Mouse (Mus musculus): ENCODE results near the gene Exosc7.

Exosc7 gene

GRCm38 (mm10) chr9:123112805-123113521, at the start of gene Exosc7, which contains the start of gene Zdhhc3:
TSS of gene Exosc7 (plus strand) at chr9:123113215.
TSS of gene Zdhhc3 (minus strand) at chr9:123113205.
- peak; percentile 83 for DNase-seq (ENCODE audit: low spot score)

GRCm38 (mm10) chr9:123079149-123079548, 33.9 kb upstream of the Exosc7 start:
- no peak for DNase-seq (ENCODE audit: low spot score)

GRCm38 (mm10) chr9:123080355-123080754, 32.7 kb upstream of the Exosc7 start:
- DNase-seq (ENCODE audit: low spot score): no peak

GRCm38 (mm10) chr9:123080796-123081195, 32.2 kb upstream of the Exosc7 start:
- DNase-seq (ENCODE audit: low spot score): no peak

DNA sequence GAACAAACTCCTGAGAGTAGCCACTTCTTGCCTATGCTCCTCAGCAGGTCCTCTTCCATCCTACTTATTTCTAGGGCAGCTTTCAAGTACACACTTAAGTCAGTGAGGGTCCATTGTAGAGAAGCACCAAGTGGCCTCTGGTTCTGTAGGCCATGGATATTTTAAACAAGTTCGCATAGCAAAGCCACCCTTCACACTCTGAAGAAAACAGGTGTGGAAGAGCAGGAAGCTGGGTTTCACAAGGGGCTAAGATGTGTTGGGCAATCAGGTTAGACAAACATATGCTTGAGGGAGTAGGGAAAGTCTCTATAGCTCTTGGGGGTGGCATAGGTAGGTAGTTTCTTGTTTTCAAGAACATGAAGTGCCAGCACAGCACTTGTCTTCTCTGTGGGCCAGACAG, 27.6 kb upstream of the Exosc7 start:
- no peak for DNase-seq (ENCODE audit: low spot score)

- DNase-seq (ENCODE audit: low spot score): no peak
These were observed 25.5 kb upstream of the Exosc7 start for GRCm38 (mm10) chr9:123087558-123087957.

DNA sequence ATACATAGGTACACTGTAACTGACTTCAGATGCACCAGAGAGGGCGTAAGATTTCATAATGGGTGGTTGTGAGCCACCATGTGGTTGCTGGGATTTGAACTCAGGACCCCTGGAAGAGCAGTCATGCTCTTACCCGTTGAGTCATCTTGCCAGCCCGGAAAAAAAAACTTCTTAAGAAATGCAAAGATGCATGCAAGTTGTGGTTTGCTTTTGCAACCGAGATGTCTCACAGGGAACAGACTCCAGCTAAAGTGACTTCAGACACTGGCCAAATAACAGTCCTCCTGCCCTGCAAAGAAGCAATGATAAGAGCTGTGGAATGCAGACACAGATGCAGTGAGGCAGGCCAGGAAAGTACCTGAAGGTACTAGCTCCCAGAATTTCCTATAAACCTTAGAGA, 22.2 kb upstream of the Exosc7 start:
- no peak for DNase-seq (ENCODE audit: low spot score)

GRCm38 (mm10) chr9:123099631-123100455, 13.2 kb upstream of the Exosc7 start:
- DNase-seq (ENCODE audit: low spot score): no peak

DNA sequence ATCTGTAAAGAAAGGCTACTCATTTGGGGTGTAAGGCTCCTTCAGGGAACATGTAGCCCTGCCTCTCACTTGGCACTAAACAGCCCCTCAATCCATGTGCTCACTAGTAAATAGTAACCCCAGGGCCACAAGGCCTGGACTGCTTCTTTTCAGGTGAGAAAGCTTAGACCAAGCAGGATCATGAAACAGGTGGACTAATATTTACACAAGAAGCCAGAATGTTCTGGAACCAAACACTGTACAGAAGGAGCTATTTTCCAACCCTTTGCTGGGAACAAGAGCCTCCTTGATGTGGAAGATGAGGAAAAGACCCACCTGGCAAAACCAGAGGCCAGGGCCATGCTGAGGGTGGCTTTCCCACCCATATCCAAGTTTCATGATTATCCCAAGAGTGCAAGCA, 9.6 kb upstream of the Exosc7 start:
- no peak for DNase-seq (ENCODE audit: low spot score)

- DNase-seq (ENCODE audit: low spot score): no peak
These were observed 8.7 kb upstream of the Exosc7 start for GRCm38 (mm10) chr9:123104362-123104761.

DNA sequence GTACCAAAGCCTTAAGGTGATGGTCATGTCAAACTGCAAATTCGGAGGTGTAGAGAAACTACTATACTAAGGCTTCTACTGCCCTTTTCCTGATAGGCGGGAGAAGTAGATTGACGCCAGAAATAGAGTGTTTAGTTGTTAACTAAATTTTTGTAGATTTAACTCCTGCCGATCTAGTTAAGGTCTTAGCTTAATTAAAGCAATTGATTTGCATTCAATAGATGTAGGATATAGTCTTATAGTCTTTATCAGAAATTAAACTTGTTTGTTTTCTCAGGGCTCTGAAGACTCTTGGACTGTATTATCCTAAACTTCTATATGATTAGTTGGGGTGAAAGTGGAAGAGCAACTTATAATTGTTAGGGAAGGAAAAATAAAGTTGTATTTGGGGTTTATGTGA, 5.8 kb upstream of the Exosc7 start:
- DNase-seq (ENCODE audit: low spot score): no peak

DNA sequence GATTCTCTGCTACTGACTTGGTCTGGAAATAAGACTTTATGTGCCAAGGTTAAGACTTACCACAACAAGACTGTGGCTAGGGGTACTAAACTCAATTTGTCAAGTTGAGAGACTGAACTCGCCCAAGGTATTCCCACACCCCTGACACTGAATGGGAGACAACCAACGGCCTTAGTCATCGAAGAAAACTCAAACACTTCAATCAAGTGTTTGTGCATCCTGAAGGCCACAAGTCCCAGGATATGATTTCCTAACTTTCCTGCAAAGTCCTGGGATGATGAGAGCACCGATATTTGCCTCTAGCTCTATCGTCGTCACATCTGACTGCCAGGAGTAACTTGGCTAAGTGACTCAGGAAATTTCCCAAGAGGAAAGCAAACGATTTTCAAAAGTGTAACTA, 3.8 kb upstream of the Exosc7 start:
- DNase-seq (ENCODE audit: low spot score): no peak

DNA sequence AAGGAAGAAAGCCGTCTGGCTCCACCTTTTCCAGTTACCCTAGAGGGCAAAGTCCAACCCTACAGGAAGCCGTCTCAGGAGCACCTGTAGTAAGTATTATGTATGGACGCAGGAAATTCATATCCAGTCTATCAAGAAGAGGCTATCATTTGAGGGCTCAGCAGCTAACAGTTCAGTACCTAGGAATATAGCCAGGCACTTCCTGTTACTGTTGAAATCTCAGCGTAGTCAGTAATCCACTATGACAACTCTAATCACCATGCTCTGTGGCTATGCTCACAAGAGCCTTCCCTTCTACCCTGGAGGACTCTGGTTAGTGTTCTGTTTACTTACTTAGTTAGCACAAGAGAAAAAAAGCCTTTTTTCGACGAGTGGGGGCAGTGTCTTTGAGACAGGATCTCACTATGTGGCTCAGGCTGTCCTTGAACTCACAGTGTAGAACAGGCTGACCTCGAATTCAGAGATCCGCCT, 1.2 kb upstream of the Exosc7 start:
- no peak for DNase-seq (ENCODE audit: low spot score)

DNA sequence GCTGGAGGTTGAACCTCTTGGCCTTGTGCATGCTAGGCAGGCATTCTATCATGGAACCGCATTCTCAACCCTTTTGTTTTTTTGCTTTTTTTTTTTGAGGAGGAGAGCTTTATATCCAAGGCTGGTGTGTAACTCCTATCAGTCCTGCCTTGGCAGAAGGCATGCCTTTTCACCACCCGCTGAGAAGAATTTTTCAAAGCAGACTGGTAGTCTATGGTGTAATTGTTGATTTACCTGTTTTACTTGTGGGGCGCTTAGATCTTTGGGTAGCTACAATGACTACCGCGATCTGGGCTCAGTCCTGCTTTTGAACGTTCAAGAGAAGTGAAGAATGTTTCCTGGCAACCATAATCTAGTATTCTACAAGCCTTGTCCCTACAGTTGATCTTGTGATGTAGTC, 916 bp downstream of the Exosc7 start:
- DNase-seq (ENCODE audit: low spot score): no peak

DNA sequence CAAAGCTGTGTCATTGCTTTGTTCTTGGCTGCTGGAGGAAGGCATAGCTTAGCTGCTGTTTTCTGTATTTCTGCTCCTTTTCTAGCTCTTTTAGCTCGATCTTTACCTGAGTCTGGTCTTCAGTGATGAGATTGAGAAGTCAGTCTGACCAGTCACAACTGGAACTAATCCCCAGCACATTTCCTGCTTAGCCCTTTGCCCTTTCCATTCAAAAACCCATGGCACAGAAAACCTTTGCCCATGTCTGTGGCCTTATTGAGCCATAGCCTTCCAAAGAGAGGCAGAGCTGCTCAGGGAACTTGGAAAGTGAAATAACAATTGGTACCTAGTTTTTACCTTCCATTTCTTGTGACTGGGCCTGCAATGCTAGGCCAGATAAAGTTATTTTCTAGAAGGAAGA, 2.6 kb downstream of the Exosc7 start:
- DNase-seq (ENCODE audit: low spot score): no peak

GRCm38 (mm10) chr9:123123017-123123416, 10.0 kb downstream of the Exosc7 start:
- no peak for DNase-seq (ENCODE audit: low spot score)

- DNase-seq (ENCODE audit: low spot score): no peak
These were observed 10.8 kb downstream of the Exosc7 start for GRCm38 (mm10) chr9:123123571-123124412.

- no peak for DNase-seq (ENCODE audit: low spot score)
These were observed 11.5 kb downstream of the Exosc7 start for GRCm38 (mm10) chr9:123124413-123124981.

- DNase-seq (ENCODE audit: low spot score): no peak
These were observed 14.6 kb downstream of the Exosc7 start for GRCm38 (mm10) chr9:123127663-123128062.

DNA sequence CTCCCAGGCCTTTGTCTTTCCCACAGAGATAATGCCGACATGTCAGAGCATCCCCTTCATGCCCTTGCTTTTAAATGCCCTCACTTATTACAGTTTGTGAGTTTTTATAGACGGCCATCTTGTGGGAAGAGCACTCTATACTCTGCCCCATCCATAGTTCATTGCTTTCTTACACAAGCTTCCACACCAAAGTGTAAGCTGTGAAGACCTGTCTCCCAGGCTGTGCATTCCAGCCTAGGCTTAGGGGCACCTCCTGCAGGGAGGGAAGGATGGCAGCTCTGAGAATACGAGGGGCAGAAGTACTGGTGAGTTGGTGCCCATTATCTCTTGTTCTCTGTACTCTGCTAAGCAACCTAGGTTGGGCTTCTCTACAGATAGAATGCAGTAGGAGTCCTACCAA, 20.0 kb downstream of the Exosc7 start:
- no peak for DNase-seq (ENCODE audit: low spot score)

DNA sequence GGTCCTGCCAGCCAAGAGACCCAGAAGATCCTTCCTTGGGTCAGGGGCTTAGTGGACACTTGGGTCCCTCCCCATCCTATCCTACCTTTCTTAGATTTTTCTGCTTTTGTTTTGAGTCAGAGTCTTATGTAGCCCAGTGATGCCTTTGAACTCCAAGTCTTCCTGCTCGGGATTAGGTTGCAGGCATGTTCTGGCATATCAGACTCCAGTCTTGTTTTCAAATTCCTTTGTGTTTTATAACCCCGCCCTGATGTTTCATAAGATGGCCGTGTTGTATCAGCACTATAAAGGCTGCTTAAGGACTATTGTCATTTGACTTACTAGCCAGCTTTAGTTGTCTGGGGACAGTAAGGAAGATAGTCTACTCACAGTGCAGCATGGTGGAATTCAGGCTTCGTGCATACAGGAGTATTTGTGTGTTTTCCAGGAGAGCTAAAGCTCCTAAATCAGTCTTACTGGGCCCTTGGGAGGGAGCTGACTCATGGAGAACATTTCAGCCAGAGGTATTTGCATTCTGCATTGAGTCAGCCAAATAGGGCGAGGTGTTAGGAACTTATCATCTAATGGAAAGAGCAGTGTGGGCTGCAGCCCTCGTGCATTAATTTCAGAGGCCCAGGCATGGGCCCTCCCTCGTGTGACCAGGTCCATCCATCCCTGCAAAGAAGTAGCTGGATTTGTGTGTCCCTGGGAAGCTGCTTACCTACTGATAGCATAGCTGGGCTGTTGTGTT, 24.1 kb downstream of the Exosc7 start:
- DNase-seq (ENCODE audit: low spot score): peak; percentile 37
